Mouse (Mus musculus) heart, embryonic 11.5 days (tissue): ENCODE measurements around the gene Olfr49. TPM values are rescaled to one million over a fixed set of nuclear protein-coding genes. Genes with fewer than 3 reads are reported as not detected.

Experiments
- ATAC-seq: fragments of 200-750 bp; cut with Nextera tagmentation; replicated peaks from 2 replicates; pipeline ENCODE4 v1.8.0; 2017; ENCODE audit warnings: moderate library complexity; ENCODE audit not compliant: insufficient number of reproducible peaks, low FRiP score, low TSS enrichment
- H3K27ac ChIP-seq: fragments of 300-500 bp; sonication (generic); 2 replicates; pipeline ENCODE4 v1.5.1; 2014; ENCODE audit warnings: mild to moderate bottlenecking, low read depth, low read length
- H3K27me3 ChIP-seq: fragments of 300-500 bp; sonication (generic); 2 replicates; pipeline ENCODE4 v1.6.1; 2014; ENCODE audit warnings: mild to moderate bottlenecking, low read length, mixed read lengths; ENCODE audit not compliant: control insufficient read depth, insufficient read depth
- H3K36me3 ChIP-seq: fragments of 300-500 bp; sonication (generic); 2 replicates; pipeline ENCODE4 v1.6.1; 2014; ENCODE audit warnings: mild to moderate bottlenecking, low read length, moderate library complexity, mixed read lengths; ENCODE audit not compliant: control insufficient read depth, insufficient read depth
- H3K4me1 ChIP-seq: fragments of 300-500 bp; sonication (generic); 2 replicates; pipeline ENCODE4 v1.6.1; 2014; ENCODE audit warnings: low read length; ENCODE audit not compliant: control insufficient read depth, insufficient read depth
- H3K4me2 ChIP-seq: fragments of 300-500 bp; sonication (generic); 2 replicates; pipeline ENCODE4 v1.6.1; 2014; ENCODE audit warnings: mild to moderate bottlenecking, moderate library complexity
- H3K4me3 ChIP-seq: fragments of 300-500 bp; sonication (generic); 2 replicates; pipeline ENCODE4 v1.5.1; 2014; ENCODE audit warnings: low read depth, low read length
- H3K9ac ChIP-seq: fragments of 300-500 bp; sonication (generic); 2 replicates; pipeline ENCODE4 v1.6.1; 2014; ENCODE audit warnings: mild to moderate bottlenecking, low read depth, low read length, moderate library complexity
- H3K9me3 ChIP-seq: fragments of 300-500 bp; sonication (generic); replicated peaks from 2 replicates; pipeline ENCODE4 v1.6.1; 2016; ENCODE audit warnings: low read length; ENCODE audit not compliant: control insufficient read depth
- WGBS: fragments of 180-500 bp; shearing (Covaris S2); extraction: QIAGEN DNeasy Blood & Tissue Kit; methylation state at CpG from one replicate; pipeline ENCODE4 v1.1.7; 2014; ENCODE audit not compliant: insufficient replicate concordance; 5-methylcytosine and 5-hydroxymethylcytosine counted together
- polyA plus RNA-seq: library from polyadenylated mRNA; unstranded; fragments of >200 nt; fragmentation: Nextera tagmentation; extraction: Ambion mirVana; gene quantifications from 2 replicates; pipeline ENCODE4 v1.2.1, GENCODE M21; 2014

The Olfr49 gene
- polyA plus RNA-seq, 1 experiment from 2014 or later = not detected

- 35% methylated on average over 3 of the region's 3 CpGs for WGBS
- Histone ChIP-seq H3K4me3 (no peak overlapping the region), H3K9me3 (no peaks in the 10 kb centered on the region), H3K9ac (no peak overlapping the region), H3K36me3 (no peaks in the 10 kb centered on the region), H3K27me3 (0 out of 2 replicates have a peak, but pooled peaks cover 3% of the 10 kb centered on the region), H3K4me1 (no peaks in the 10 kb centered on the region), H3K4me2 (no peak overlapping the region), H3K27ac (no peak overlapping the region)
- no peak for ATAC-seq
These were observed 27.0 kb upstream of the Olfr49 start for GRCm38 (mm10) chr14:54311763-54312162.

- Histone ChIP-seq H3K4me3 (no peak overlapping the region), H3K4me1 (no peaks in the 10 kb centered on the region), H3K27ac (no peak overlapping the region), H3K9me3 (no peaks in the 10 kb centered on the region), H3K36me3 (no peaks in the 10 kb centered on the region), H3K4me2 (no peak overlapping the region), H3K9ac (no peak overlapping the region), H3K27me3 (no peaks in the 10 kb centered on the region)
- no peak for ATAC-seq
- WGBS = 84% methylated on average over 3 of the region's 3 CpGs
These were observed 15.9 kb upstream of the Olfr49 start for GRCm38 (mm10) chr14:54300676-54301075.

- H3K4me2 ChIP-seq = no peak overlapping the region
- no peaks in the 10 kb centered on the region for H3K36me3 ChIP-seq
- 72% methylated on average over 5 of the region's 5 CpGs for WGBS
- no peak for ATAC-seq
- no peak overlapping the region for H3K9ac ChIP-seq
- no peaks in the 10 kb centered on the region for H3K4me1 ChIP-seq
- no peak overlapping the region for H3K27ac ChIP-seq
- no peak overlapping the region for H3K4me3 ChIP-seq
- H3K27me3 ChIP-seq = no peaks in the 10 kb centered on the region
- H3K9me3 ChIP-seq = no peaks in the 10 kb centered on the region
These were observed 15.4 kb upstream of the Olfr49 start for GRCm38 (mm10) chr14:54300136-54300535.

GRCm38 (mm10) chr14:54276446-54276845 lies 8.3 kb downstream of the Olfr49 start:
- H3K9ac ChIP-seq = no peak overlapping the region
- no peaks in the 10 kb centered on the region for H3K9me3 ChIP-seq
- H3K27ac ChIP-seq = no peak overlapping the region
- no peaks in the 10 kb centered on the region for H3K36me3 ChIP-seq
- H3K4me2 ChIP-seq = no peak overlapping the region
- H3K4me3 ChIP-seq = no peak overlapping the region
- no peaks in the 10 kb centered on the region for H3K4me1 ChIP-seq
- WGBS = 80% methylated on average over 2 of the region's 2 CpGs
- H3K27me3 ChIP-seq = no peaks in the 10 kb centered on the region
- no peak for ATAC-seq

DNA sequence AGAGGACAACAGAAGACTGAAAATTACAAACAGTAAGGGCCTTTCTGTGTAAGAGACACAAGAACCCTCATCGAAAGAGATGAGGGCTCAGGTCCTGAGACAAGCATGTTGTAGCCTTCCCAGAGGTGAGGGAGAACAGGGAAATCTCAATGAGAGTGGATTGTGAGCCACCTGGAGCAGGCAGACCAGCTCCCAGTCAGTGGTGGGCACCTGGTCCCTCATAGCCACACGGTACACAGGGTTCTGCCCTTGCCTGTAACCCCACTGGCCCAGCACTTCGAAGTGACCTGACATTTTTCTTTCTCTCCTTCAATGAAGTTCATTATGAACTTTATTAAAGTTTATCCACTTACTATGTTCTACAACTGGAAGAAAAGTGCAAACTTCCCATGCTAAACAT lies 12.0 kb downstream of the Olfr49 start:
- Histone ChIP-seq H3K9ac (no peak overlapping the region), H3K36me3 (no peaks in the 10 kb centered on the region), H3K27ac (no peak overlapping the region), H3K4me3 (no peak overlapping the region), H3K9me3 (no peaks in the 10 kb centered on the region), H3K27me3 (no peaks in the 10 kb centered on the region), H3K4me1 (no peaks in the 10 kb centered on the region), H3K4me2 (no peak overlapping the region)
- 78% methylated on average over 3 of the region's 3 CpGs for WGBS
- ATAC-seq = no peak

- Histone ChIP-seq H3K4me2 (no peak overlapping the region), H3K4me1 (no peaks in the 10 kb centered on the region), H3K27ac (no peak overlapping the region), H3K36me3 (no peaks in the 10 kb centered on the region), H3K4me3 (no peak overlapping the region), H3K9ac (no peak overlapping the region), H3K27me3 (no peaks in the 10 kb centered on the region), H3K9me3 (no peaks in the 10 kb centered on the region)
- no peak for ATAC-seq
- 74% methylated on average over 3 of the region's 3 CpGs for WGBS
These were observed 12.6 kb downstream of the Olfr49 start for GRCm38 (mm10) chr14:54271976-54272606.

- no peak overlapping the region for H3K4me3 ChIP-seq
- no peak overlapping the region for H3K9ac ChIP-seq
- H3K27me3 ChIP-seq = no peaks in the 10 kb centered on the region
- H3K36me3 ChIP-seq = no peaks in the 10 kb centered on the region
- no peaks in the 10 kb centered on the region for H3K4me1 ChIP-seq
- 82% methylated on average over 3 of the region's 3 CpGs for WGBS
- no peak for ATAC-seq
- H3K9me3 ChIP-seq = no peaks in the 10 kb centered on the region
- no peak overlapping the region for H3K4me2 ChIP-seq
- no peak overlapping the region for H3K27ac ChIP-seq
These were observed 14.3 kb downstream of the Olfr49 start for GRCm38 (mm10) chr14:54270413-54270812.

GRCm38 (mm10) chr14:54269566-54269965 lies 15.2 kb downstream of the Olfr49 start:
- H3K9ac ChIP-seq = no peak overlapping the region

DNA sequence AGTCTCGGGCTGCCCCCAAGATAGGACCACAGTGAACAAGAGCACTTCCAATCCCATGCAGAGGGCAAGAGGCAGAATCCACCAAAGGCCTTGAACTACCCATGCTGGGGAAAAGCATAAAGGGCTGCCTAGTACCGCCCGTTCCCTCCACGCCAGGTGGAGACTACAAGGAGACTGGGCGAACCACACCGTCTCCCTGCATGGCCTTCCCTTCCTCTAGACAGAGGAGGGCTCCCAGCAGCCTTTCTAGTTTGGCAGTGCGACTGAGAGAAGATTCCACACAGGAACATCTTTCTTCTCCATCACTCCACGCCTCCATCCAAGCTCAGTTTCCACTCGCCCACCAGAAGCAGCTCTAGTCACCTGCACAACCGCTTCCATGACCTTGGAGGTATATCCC lies 16.8 kb downstream of the Olfr49 start:
- H3K27ac ChIP-seq = no peak overlapping the region
- no peak overlapping the region for H3K4me2 ChIP-seq
- no peaks in the 10 kb centered on the region for H3K36me3 ChIP-seq
- H3K4me1 ChIP-seq = peaks cover 5% of the 10 kb centered on the region; the same call in 1 of the 2 replicates
- 84% methylated on average over 10 of the region's 10 CpGs for WGBS
- no peaks in the 10 kb centered on the region for H3K27me3 ChIP-seq
- H3K9me3 ChIP-seq = no peaks in the 10 kb centered on the region
- no peak overlapping the region for H3K4me3 ChIP-seq
- no peak for ATAC-seq
- no peak overlapping the region for H3K9ac ChIP-seq

More at GRCm38 (mm10) chr14:54269566-54269965, 15.2 kb downstream of the Olfr49 start:
- H3K4me1 ChIP-seq = no peaks in the 10 kb centered on the region; the same call in 1 of the 2 replicates
- no peaks in the 10 kb centered on the region for H3K9me3 ChIP-seq
- H3K27me3 ChIP-seq = no peaks in the 10 kb centered on the region
- WGBS = 90% methylated on average over 3 of the region's 3 CpGs
- ATAC-seq = no peak
- no peaks in the 10 kb centered on the region for H3K36me3 ChIP-seq
- H3K4me3 ChIP-seq = no peak overlapping the region
- no peak overlapping the region for H3K27ac ChIP-seq
- no peak overlapping the region for H3K4me2 ChIP-seq
